Mouse (Mus musculus): Measurements from ENCODE around the gene Kdm6b.

The Kdm6b gene

GRCm38 (mm10) chr11:69418481-69419442, 5.3 kb upstream of the Kdm6b start:
- peak; percentile 98 for DNase-seq

GRCm38 (mm10) chr11:69417449-69418384, 4.2 kb upstream of the Kdm6b start:
- peak; percentile 98 for DNase-seq

- no peak for DNase-seq
Observed at GRCm38 (mm10) chr11:69416921-69417448, 3.5 kb upstream of the Kdm6b start.

- no peak for DNase-seq
Observed at GRCm38 (mm10) chr11:69416509-69416908, 3.0 kb upstream of the Kdm6b start.

- DNase-seq, result peak; percentile 63
Observed at GRCm38 (mm10) chr11:69415668-69416451, 2.4 kb upstream of the Kdm6b start.

GRCm38 (mm10) chr11:69415327-69415667, 1.8 kb upstream of the Kdm6b start:
- peak; percentile 83 for DNase-seq

- peak; percentile 21 for DNase-seq
Observed at GRCm38 (mm10) chr11:69414421-69415326, 1.2 kb upstream of the Kdm6b start.

- DNase-seq, result no peak
Observed at GRCm38 (mm10) chr11:69412548-69412947, 927 bp downstream of the Kdm6b start.

- peak; percentile 57 for DNase-seq
Observed at GRCm38 (mm10) chr11:69411538-69412203, 1.8 kb downstream of the Kdm6b start.

- DNase-seq, result peak; percentile 96
Observed at GRCm38 (mm10) chr11:69411073-69411535, 2.4 kb downstream of the Kdm6b start.

GRCm38 (mm10) chr11:69410310-69411072, 3.0 kb downstream of the Kdm6b start:
- peak; percentile 61 for DNase-seq

- no peak for DNase-seq
Observed at GRCm38 (mm10) chr11:69410045-69410309, 3.5 kb downstream of the Kdm6b start.

- peak; percentile 89 for DNase-seq
Observed at GRCm38 (mm10) chr11:69409378-69410044, 4.0 kb downstream of the Kdm6b start.

GRCm38 (mm10) chr11:69408541-69409377, 4.7 kb downstream of the Kdm6b start:
- peak; percentile 95 for DNase-seq

- no peak for DNase-seq
Observed at GRCm38 (mm10) chr11:69407724-69408004, 5.8 kb downstream of the Kdm6b start.

GRCm38 (mm10) chr11:69406867-69407723, 6.4 kb downstream of the Kdm6b start:
- peak; percentile 67 for DNase-seq

GRCm38 (mm10) chr11:69406282-69406681, 7.2 kb downstream of the Kdm6b start:
- peak; percentile 17 for DNase-seq
